Mouse (Mus musculus) lung, embryonic 15.5 days (tissue): ENCODE results near the gene Cyth1. TPM values are rescaled to one million over a fixed set of nuclear protein-coding genes. Genes with fewer than 3 reads are reported as not detected.

Experiments
- ATAC-seq: fragments of 200-750 bp; cut with Nextera tagmentation; 2 replicates; pipeline ENCODE4 v1.8.0; 2017; ENCODE audit warnings: moderate number of reproducible peaks, borderline replicate concordance; ENCODE audit not compliant: low FRiP score, low TSS enrichment; ENCODE audit errors: extremely low read depth
- H3K27ac ChIP-seq: fragments of 300-500 bp; sonication (generic); 2 replicates; pipeline ENCODE4 v1.5.1; 2015; ENCODE audit warnings: moderate library complexity, mild to moderate bottlenecking, inconsistent platforms
- H3K27me3 ChIP-seq: fragments of 300-500 bp; sonication (generic); 2 replicates; pipeline ENCODE4 v1.6.1; 2015; ENCODE audit warnings: inconsistent platforms
- H3K36me3 ChIP-seq: fragments of 300-500 bp; sonication (generic); 2 replicates; pipeline ENCODE4 v1.6.1; 2015; ENCODE audit warnings: inconsistent platforms
- H3K4me1 ChIP-seq: fragments of 300-500 bp; sonication (generic); 2 replicates; pipeline ENCODE4 v1.6.1; 2015; ENCODE audit warnings: inconsistent platforms
- H3K4me2 ChIP-seq: fragments of 300-500 bp; sonication (generic); 2 replicates; pipeline ENCODE4 v1.6.1; 2015; ENCODE audit warnings: inconsistent platforms, mild to moderate bottlenecking, moderate library complexity
- H3K4me3 ChIP-seq: fragments of 300-500 bp; sonication (generic); 2 replicates; pipeline ENCODE4 v1.5.1; 2015; ENCODE audit warnings: mild to moderate bottlenecking, inconsistent platforms
- H3K9ac ChIP-seq: fragments of 300-500 bp; sonication (generic); 2 replicates; pipeline ENCODE4 v1.6.1; 2015; ENCODE audit warnings: inconsistent platforms
- H3K9me3 ChIP-seq: fragments of 300-500 bp; sonication (generic); 2 replicates; pipeline ENCODE4 v1.6.1; 2016; ENCODE audit warnings: inconsistent platforms
- WGBS: fragments of 180-500 bp; shearing (Covaris S2); methylation state at CpG from one replicate; pipeline ENCODE4 v1.1.7; 2015; 5-methylcytosine and 5-hydroxymethylcytosine counted together
- polyA plus RNA-seq: library from polyadenylated mRNA; unstranded; fragments of >200 nt; fragmentation: Nextera tagmentation; extraction: Ambion mirVana; gene quantifications from 2 replicates; pipeline ENCODE4 v1.2.1, GENCODE M21; 2015

Gene Cyth1
- polyA plus RNA-seq, 1 experiment from 2014 or later = 17.7 TPM

DNA sequence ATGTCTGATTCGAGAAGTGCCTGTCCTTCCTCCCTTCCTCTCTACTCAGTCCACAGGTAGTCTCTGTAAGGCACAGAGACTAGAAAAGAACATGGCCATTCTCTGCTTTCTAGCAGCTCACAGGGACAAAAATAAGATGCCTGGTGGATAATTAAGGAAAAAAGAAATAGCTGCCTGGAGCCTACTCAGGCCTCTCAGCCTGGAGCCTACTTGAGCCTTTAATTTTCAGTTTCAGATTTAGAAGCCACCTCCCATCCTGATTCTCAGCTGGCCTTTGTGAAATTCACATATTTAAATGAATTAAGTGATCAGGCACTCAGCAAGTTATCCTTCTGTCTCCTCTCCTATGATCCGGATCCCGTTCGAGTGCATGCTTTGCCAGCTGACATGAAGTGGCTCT, 66.0 kb downstream of the Cyth1 start:
- Histone ChIP-seq H3K9me3 (no peaks in the 10 kb centered on the region), H3K36me3 (peaks cover 52% of the 10 kb centered on the region), H3K4me1 (0 out of 2 replicates have a peak, but pooled peaks cover 3% of the 10 kb centered on the region), H3K9ac (no peak overlapping the region), H3K4me3 (no peak overlapping the region), H3K27me3 (no peaks in the 10 kb centered on the region), H3K27ac (no peak overlapping the region), H3K4me2 (no peak overlapping the region)
- no peak for ATAC-seq
- 93% methylated on average over 4 of the region's 4 CpGs for WGBS

GRCm38 (mm10) chr11:118180199-118180598, 68.2 kb downstream of the Cyth1 start:
- Histone ChIP-seq H3K9me3 (no peaks in the 10 kb centered on the region), H3K27ac (no peak overlapping the region), H3K4me3 (no peak overlapping the region), H3K4me2 (no peak overlapping the region), H3K4me1 (no peaks in the 10 kb centered on the region), H3K36me3 (peaks cover 50% of the 10 kb centered on the region), H3K27me3 (no peaks in the 10 kb centered on the region), H3K9ac (no peak overlapping the region)
- no peak for ATAC-seq
- WGBS = 66% methylated on average over 7 of the region's 7 CpGs

DNA sequence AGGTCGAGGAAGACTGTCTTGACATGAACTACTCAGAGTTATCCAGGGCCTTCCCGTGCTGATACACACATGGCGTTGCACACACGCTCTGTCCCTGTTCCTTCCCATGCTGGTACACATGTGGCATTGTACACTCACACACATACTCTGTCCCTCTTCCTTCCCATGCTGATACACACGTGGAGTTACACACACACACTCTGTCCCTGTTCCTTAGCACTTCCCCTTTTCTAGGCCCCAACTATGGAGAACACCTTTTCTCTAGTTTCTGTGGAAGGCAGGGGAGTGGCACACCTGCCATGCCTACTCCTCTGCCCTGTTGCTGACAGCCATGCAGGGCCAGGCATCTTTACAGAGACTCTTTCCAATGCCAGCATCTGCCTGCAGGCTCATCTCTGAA, 70.2 kb downstream of the Cyth1 start:
- no peak for ATAC-seq
- no peaks in the 10 kb centered on the region for H3K27me3 ChIP-seq
- H3K4me2 ChIP-seq = no peak overlapping the region
- no peak overlapping the region for H3K27ac ChIP-seq
- WGBS = 80% methylated on average over 5 of the region's 5 CpGs
- H3K9ac ChIP-seq = no peak overlapping the region
- no peaks in the 10 kb centered on the region for H3K4me1 ChIP-seq
- H3K36me3 ChIP-seq = peaks cover 37% of the 10 kb centered on the region
- H3K4me3 ChIP-seq = no peak overlapping the region
- no peaks in the 10 kb centered on the region for H3K9me3 ChIP-seq

DNA sequence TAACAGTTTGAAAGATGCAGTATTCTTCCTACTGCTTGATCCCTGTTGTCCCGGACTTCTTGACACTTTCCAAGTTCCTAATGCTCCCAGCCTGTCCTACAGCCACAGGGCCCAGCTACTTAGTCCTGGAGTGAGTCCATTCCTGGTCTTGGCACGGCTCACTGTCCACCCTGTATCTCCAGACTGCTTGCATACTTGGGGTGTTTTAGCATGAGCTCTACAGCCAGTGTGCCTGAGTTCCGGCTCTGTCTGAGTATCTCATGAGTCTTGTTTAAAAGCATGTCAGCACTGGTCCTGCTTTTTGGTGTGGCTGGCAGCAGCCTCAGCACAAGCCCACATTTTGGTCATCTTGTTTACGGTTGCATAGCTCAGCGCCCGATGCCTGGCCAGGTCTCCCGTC, 73.6 kb downstream of the Cyth1 start:
- no peaks in the 10 kb centered on the region for H3K9me3 ChIP-seq
- peaks cover 16% of the 10 kb centered on the region; the same call in 1 of the 2 replicates for H3K36me3 ChIP-seq
- no peak overlapping the region for H3K4me3 ChIP-seq
- no peak overlapping the region for H3K4me2 ChIP-seq
- H3K27me3 ChIP-seq = no peaks in the 10 kb centered on the region
- WGBS = 60% methylated on average over 7 of the region's 7 CpGs
- H3K4me1 ChIP-seq = no peaks in the 10 kb centered on the region
- ATAC-seq = peak; percentile 51
- peak overlapping the region; percentile 11; the same call in 1 of the 2 replicates for H3K27ac ChIP-seq
- no peak overlapping the region for H3K9ac ChIP-seq

GRCm38 (mm10) chr11:118172768-118173167, 75.6 kb downstream of the Cyth1 start:
- Histone ChIP-seq H3K36me3 (peaks cover 9% of the 10 kb centered on the region; the same call in 1 of the 2 replicates), H3K4me2 (no peak overlapping the region), H3K4me3 (no peak overlapping the region), H3K4me1 (no peaks in the 10 kb centered on the region), H3K27me3 (no peaks in the 10 kb centered on the region), H3K9me3 (no peaks in the 10 kb centered on the region), H3K27ac (no peak overlapping the region), H3K9ac (no peak overlapping the region)
- no peak for ATAC-seq
- 85% methylated on average over 5 of the region's 5 CpGs for WGBS

- H3K27ac ChIP-seq = no peak overlapping the region
- no peaks in the 10 kb centered on the region for H3K4me1 ChIP-seq
- no peak overlapping the region for H3K4me2 ChIP-seq
- no peak overlapping the region for H3K4me3 ChIP-seq
- 88% methylated on average over 5 of the region's 5 CpGs for WGBS
- no peak overlapping the region for H3K9ac ChIP-seq
- H3K36me3 ChIP-seq = peaks cover 19% of the 10 kb centered on the region; the same call in 1 of the 2 replicates
- no peak for ATAC-seq
- H3K9me3 ChIP-seq = no peaks in the 10 kb centered on the region
- H3K27me3 ChIP-seq = no peaks in the 10 kb centered on the region
These were observed 78.1 kb downstream of the Cyth1 start for GRCm38 (mm10) chr11:118170333-118170732.

DNA sequence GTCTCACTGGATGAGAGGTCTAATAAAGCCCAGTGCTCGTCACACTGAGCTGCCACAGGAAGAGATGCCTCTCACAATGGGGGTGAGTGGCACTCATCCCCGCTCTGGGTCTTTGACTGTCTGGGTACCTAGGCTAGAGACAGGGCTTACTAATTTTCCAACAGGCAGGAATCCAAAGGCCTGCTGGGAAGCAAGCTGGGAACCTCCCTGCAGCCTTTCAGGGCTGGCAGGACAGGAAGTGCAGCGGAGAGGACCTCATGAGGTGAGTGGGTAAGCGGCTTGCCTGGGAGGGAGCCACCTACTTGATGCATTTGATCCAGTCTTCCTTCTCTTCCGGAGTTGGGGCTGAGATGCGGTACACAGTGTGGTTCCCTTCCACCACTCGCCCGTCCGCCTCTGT, 79.7 kb downstream of the Cyth1 start:
- H3K27me3 ChIP-seq = no peaks in the 10 kb centered on the region
- no peak overlapping the region for H3K9ac ChIP-seq
- H3K9me3 ChIP-seq = no peaks in the 10 kb centered on the region
- no peak overlapping the region for H3K4me3 ChIP-seq
- peaks cover 21% of the 10 kb centered on the region for H3K36me3 ChIP-seq
- 79% methylated on average over 9 of the region's 9 CpGs for WGBS
- H3K4me1 ChIP-seq = no peaks in the 10 kb centered on the region
- no peak overlapping the region for H3K27ac ChIP-seq
- H3K4me2 ChIP-seq = no peak overlapping the region
- no peak for ATAC-seq

- no peak overlapping the region for H3K4me3 ChIP-seq
- WGBS = 87% methylated on average over 5 of the region's 5 CpGs
- H3K9ac ChIP-seq = no peak overlapping the region
- H3K4me2 ChIP-seq = no peak overlapping the region
- no peaks in the 10 kb centered on the region for H3K9me3 ChIP-seq
- H3K27me3 ChIP-seq = no peaks in the 10 kb centered on the region
- no peak overlapping the region for H3K27ac ChIP-seq
- peaks cover 4% of the 10 kb centered on the region; the same call in 1 of the 2 replicates for H3K4me1 ChIP-seq
- ATAC-seq = no peak
- H3K36me3 ChIP-seq = peaks cover 26% of the 10 kb centered on the region
These were observed 81.8 kb downstream of the Cyth1 start for GRCm38 (mm10) chr11:118166626-118167025.

DNA sequence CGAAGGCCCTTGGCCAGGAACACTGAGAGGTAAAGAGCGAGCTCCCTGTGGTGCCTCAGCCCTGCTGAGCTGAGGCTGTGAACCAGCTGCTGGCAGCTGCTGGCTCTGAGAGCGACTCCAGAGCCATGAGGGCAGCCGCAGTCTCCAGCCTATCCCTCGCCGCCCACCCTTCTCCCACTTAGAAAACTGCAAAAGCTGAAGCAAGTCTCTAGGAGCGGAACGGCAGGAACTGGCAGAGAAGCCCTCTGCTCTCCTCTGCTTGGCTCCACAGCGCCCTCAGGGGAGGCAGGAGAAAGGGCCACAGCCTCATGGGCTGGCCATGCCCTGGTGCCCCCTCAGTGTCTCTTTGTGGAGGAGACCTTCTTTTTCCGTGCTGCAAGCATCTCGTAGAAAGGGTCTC, 82.7 kb downstream of the Cyth1 start:
- peak overlapping the region; percentile 63; the same call in 1 of the 2 replicates for H3K27ac ChIP-seq
- no peaks in the 10 kb centered on the region for H3K9me3 ChIP-seq
- H3K4me3 ChIP-seq = no peak overlapping the region
- peak; percentile 29; the same call in 1 of the 2 replicates for ATAC-seq
- H3K27me3 ChIP-seq = no peaks in the 10 kb centered on the region
- peaks cover 11% of the 10 kb centered on the region; the same call in 1 of the 2 replicates for H3K4me1 ChIP-seq
- H3K4me2 ChIP-seq = no peak overlapping the region
- 53% methylated on average over 11 of the region's 11 CpGs for WGBS
- H3K36me3 ChIP-seq = peaks cover 25% of the 10 kb centered on the region
- H3K9ac ChIP-seq = peak overlapping the region; percentile 4; the same call in 1 of the 2 replicates

GRCm38 (mm10) chr11:118164566-118164965, 83.8 kb downstream of the Cyth1 start:
- no peak overlapping the region for H3K27ac ChIP-seq
- no peak overlapping the region for H3K4me2 ChIP-seq
- peaks cover 11% of the 10 kb centered on the region; the same call in 1 of the 2 replicates for H3K4me1 ChIP-seq
- H3K9me3 ChIP-seq = no peaks in the 10 kb centered on the region
- H3K9ac ChIP-seq = no peak overlapping the region
- 53% methylated on average over 8 of the region's 8 CpGs for WGBS
- H3K36me3 ChIP-seq = peaks cover 20% of the 10 kb centered on the region
- H3K4me3 ChIP-seq = no peak overlapping the region
- ATAC-seq = no peak
- no peaks in the 10 kb centered on the region for H3K27me3 ChIP-seq

DNA sequence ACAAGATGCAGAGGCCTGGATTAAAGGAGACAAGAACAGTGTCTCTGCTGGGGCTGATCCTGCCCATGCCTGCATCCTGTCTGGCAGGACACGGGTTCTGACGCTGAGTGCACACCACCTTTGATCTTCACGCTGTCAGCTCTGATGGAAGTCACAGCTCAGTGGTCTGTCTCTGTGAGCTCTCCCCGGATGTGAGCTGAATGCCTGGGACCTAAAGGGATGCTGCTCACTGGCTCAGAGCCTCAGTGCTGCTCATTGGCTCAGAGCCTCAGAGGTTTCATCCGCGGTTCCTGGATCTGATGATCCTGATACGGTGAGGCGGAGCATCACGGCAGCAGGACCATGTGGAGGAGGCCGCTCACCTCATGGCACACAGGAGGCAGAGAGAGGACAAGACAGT, 86.1 kb downstream of the Cyth1 start:
- Histone ChIP-seq H3K36me3 (peaks cover 17% of the 10 kb centered on the region), H3K4me1 (peaks cover 11% of the 10 kb centered on the region; the same call in 1 of the 2 replicates), H3K4me2 (no peak overlapping the region), H3K27ac (no peak overlapping the region), H3K9me3 (no peaks in the 10 kb centered on the region), H3K27me3 (no peaks in the 10 kb centered on the region), H3K4me3 (no peak overlapping the region), H3K9ac (no peak overlapping the region)
- WGBS = 49% methylated on average over 10 of the region's 10 CpGs
- ATAC-seq = peak; percentile 23; the same call in 1 of the 2 replicates

GRCm38 (mm10) chr11:118161240-118161639, 87.2 kb downstream of the Cyth1 start:
- 53% methylated on average over 6 of the region's 6 CpGs for WGBS
- peaks cover 11% of the 10 kb centered on the region; the same call in 1 of the 2 replicates for H3K4me1 ChIP-seq
- no peaks in the 10 kb centered on the region for H3K9me3 ChIP-seq
- H3K4me2 ChIP-seq = no peak overlapping the region
- no peaks in the 10 kb centered on the region for H3K27me3 ChIP-seq
- H3K4me3 ChIP-seq = no peak overlapping the region
- peaks cover 10% of the 10 kb centered on the region; the same call in 1 of the 2 replicates for H3K36me3 ChIP-seq
- no peak overlapping the region for H3K27ac ChIP-seq
- ATAC-seq = no peak
- H3K9ac ChIP-seq = no peak overlapping the region

- no peak overlapping the region for H3K9ac ChIP-seq
- H3K9me3 ChIP-seq = no peaks in the 10 kb centered on the region
- peaks cover 11% of the 10 kb centered on the region; the same call in 1 of the 2 replicates for H3K4me1 ChIP-seq
- H3K27me3 ChIP-seq = no peaks in the 10 kb centered on the region
- H3K4me3 ChIP-seq = no peak overlapping the region
- no peak overlapping the region for H3K27ac ChIP-seq
- peaks cover 8% of the 10 kb centered on the region; the same call in 1 of the 2 replicates for H3K36me3 ChIP-seq
- ATAC-seq = no peak
- no peak overlapping the region for H3K4me2 ChIP-seq
- WGBS = 63% methylated on average over 2 of the region's 2 CpGs
These were observed 87.6 kb downstream of the Cyth1 start for GRCm38 (mm10) chr11:118160763-118161162.
